Mouse (Mus musculus): ENCODE measurements around the gene Anxa1. TPM values are rescaled to one million over a fixed set of nuclear protein-coding genes. Genes with fewer than 3 reads are reported as not detected.

Anxa1 gene
- polyA plus RNA-seq, 1 experiment from 2014 or later, result 152 TPM

- Histone ChIP-seq H3K27ac (ENCODE audit: low read depth) (0 out of 2 replicates have a peak overlapping the region, but pooled peaks have one; percentile 44), H3K4me1 (ENCODE audit: insufficient read depth) (no peaks in the 10 kb centered on the region; the same call in 1 of the 2 replicates), H3K9me3 (ENCODE audit: low read length) (no peaks in the 10 kb centered on the region), H3K9ac (replicated peaks) (no peak overlapping the region), H3K27me3 (ENCODE audit: insufficient read depth, low read length) (no peaks in the 10 kb centered on the region), H3K36me3 (replicated peaks; ENCODE audit: insufficient read depth, low read length) (no peaks in the 10 kb centered on the region), H3K4me3 (ENCODE audit: low read depth, low read length) (no peak overlapping the region), H3K4me2 (ENCODE audit: low read depth, low read length) (no peak overlapping the region)
- DNase-seq, result no peak
- TF ChIP-seq CTCF (IDR thresholded peaks at IDR 0.05; ENCODE audit: low read depth) (no peak), EP300 (IDR thresholded peaks at IDR 0.05; ENCODE audit: low read depth) (no peak)
- WGBS (ENCODE audit: insufficient replicate concordance), result 39% methylated on average over 9 of the region's 9 CpGs
- peak; percentile 51 for ATAC-seq
Measured at GRCm38 (mm10) chr19:20409541-20410528, 19.1 kb upstream of the Anxa1 start.

GRCm38 (mm10) chr19:20406475-20406874 lies 15.7 kb upstream of the Anxa1 start:
- H3K4me3 ChIP-seq (ENCODE audit: low read depth, low read length), result no peak overlapping the region
- ATAC-seq, result no peak
- H3K9me3 ChIP-seq (ENCODE audit: low read length), result no peaks in the 10 kb centered on the region
- no peaks in the 10 kb centered on the region for H3K36me3 ChIP-seq (replicated peaks; ENCODE audit: insufficient read depth, low read length)
- no peak for DNase-seq
- 63% methylated on average over 3 of the region's 3 CpGs for WGBS (ENCODE audit: insufficient replicate concordance)
- H3K9ac ChIP-seq (replicated peaks), result no peak overlapping the region
- no peak overlapping the region for H3K27ac ChIP-seq (ENCODE audit: low read depth)
- H3K4me1 ChIP-seq (ENCODE audit: insufficient read depth), result no peaks in the 10 kb centered on the region; the same call in 1 of the 2 replicates
- TF ChIP-seq EP300 (IDR thresholded peaks at IDR 0.05; ENCODE audit: low read depth), result no peak
- no peak for TF ChIP-seq CTCF (IDR thresholded peaks at IDR 0.05; ENCODE audit: low read depth)
- H3K27me3 ChIP-seq (ENCODE audit: insufficient read depth, low read length), result no peaks in the 10 kb centered on the region
- no peak overlapping the region for H3K4me2 ChIP-seq (ENCODE audit: low read depth, low read length)

GRCm38 (mm10) chr19:20405015-20405414 lies 14.3 kb upstream of the Anxa1 start:
- no peak for ATAC-seq

GRCm38 (mm10) chr19:20403740-20404139 lies 13.0 kb upstream of the Anxa1 start:
- no peak for TF ChIP-seq CTCF (IDR thresholded peaks at IDR 0.05; ENCODE audit: low read depth)
- TF ChIP-seq EP300 (IDR thresholded peaks at IDR 0.05; ENCODE audit: low read depth), result no peak
- 54% methylated on average over 3 of the region's 3 CpGs for WGBS (ENCODE audit: insufficient replicate concordance)

More at GRCm38 (mm10) chr19:20405015-20405414, 14.3 kb upstream of the Anxa1 start:
- H3K36me3 ChIP-seq (replicated peaks; ENCODE audit: insufficient read depth, low read length), result no peaks in the 10 kb centered on the region
- 89% methylated on average over 4 of the region's 4 CpGs for WGBS (ENCODE audit: insufficient replicate concordance)
- H3K27ac ChIP-seq (ENCODE audit: low read depth), result no peak overlapping the region
- no peak for TF ChIP-seq CTCF (IDR thresholded peaks at IDR 0.05; ENCODE audit: low read depth)
- TF ChIP-seq EP300 (IDR thresholded peaks at IDR 0.05; ENCODE audit: low read depth), result no peak
- H3K9ac ChIP-seq (replicated peaks), result no peak overlapping the region
- no peaks in the 10 kb centered on the region; the same call in 1 of the 2 replicates for H3K4me1 ChIP-seq (ENCODE audit: insufficient read depth)
- no peak overlapping the region for H3K4me3 ChIP-seq (ENCODE audit: low read depth, low read length)
- H3K4me2 ChIP-seq (ENCODE audit: low read depth, low read length), result no peak overlapping the region
- H3K27me3 ChIP-seq (ENCODE audit: insufficient read depth, low read length), result no peaks in the 10 kb centered on the region
- no peaks in the 10 kb centered on the region for H3K9me3 ChIP-seq (ENCODE audit: low read length)
- no peak for DNase-seq

GRCm38 (mm10) chr19:20403219-20403618 lies 12.5 kb upstream of the Anxa1 start:
- ATAC-seq (no peak), DNase-seq (no peak)
- H3K4me1 ChIP-seq (ENCODE audit: insufficient read depth), result no peaks in the 10 kb centered on the region
- TF ChIP-seq EP300 (IDR thresholded peaks at IDR 0.05; ENCODE audit: low read depth), result no peak
- no peak for TF ChIP-seq CTCF (IDR thresholded peaks at IDR 0.05; ENCODE audit: low read depth)
- H3K9ac ChIP-seq (replicated peaks), result no peak overlapping the region
- H3K27me3 ChIP-seq (ENCODE audit: insufficient read depth, low read length), result no peaks in the 10 kb centered on the region
- H3K36me3 ChIP-seq (replicated peaks; ENCODE audit: insufficient read depth, low read length), result no peaks in the 10 kb centered on the region
- no peaks in the 10 kb centered on the region for H3K9me3 ChIP-seq (ENCODE audit: low read length)
- H3K4me2 ChIP-seq (ENCODE audit: low read depth, low read length), result no peak overlapping the region
- no peak overlapping the region for H3K27ac ChIP-seq (ENCODE audit: low read depth)
- H3K4me3 ChIP-seq (ENCODE audit: low read depth, low read length), result no peak overlapping the region
- 84% methylated on average over 1 of the region's 1 CpGs for WGBS (ENCODE audit: insufficient replicate concordance)

More at GRCm38 (mm10) chr19:20403740-20404139, 13.0 kb upstream of the Anxa1 start:
- H3K4me1 ChIP-seq (ENCODE audit: insufficient read depth), result no peaks in the 10 kb centered on the region
- ATAC-seq (no peak), DNase-seq (no peak)
- H3K4me3 ChIP-seq (ENCODE audit: low read depth, low read length), result no peak overlapping the region
- no peak overlapping the region for H3K9ac ChIP-seq (replicated peaks)
- no peak overlapping the region for H3K4me2 ChIP-seq (ENCODE audit: low read depth, low read length)
- H3K9me3 ChIP-seq (ENCODE audit: low read length), result no peaks in the 10 kb centered on the region
- no peaks in the 10 kb centered on the region for H3K27me3 ChIP-seq (ENCODE audit: insufficient read depth, low read length)
- no peak overlapping the region for H3K27ac ChIP-seq (ENCODE audit: low read depth)
- H3K36me3 ChIP-seq (replicated peaks; ENCODE audit: insufficient read depth, low read length), result no peaks in the 10 kb centered on the region

- H3K27ac ChIP-seq (ENCODE audit: low read depth), result no peak overlapping the region
- no peak overlapping the region for H3K4me3 ChIP-seq (ENCODE audit: low read depth, low read length)
- H3K36me3 ChIP-seq (replicated peaks; ENCODE audit: insufficient read depth, low read length), result no peaks in the 10 kb centered on the region
- no peak for ATAC-seq
- no peak overlapping the region for H3K4me2 ChIP-seq (ENCODE audit: low read depth, low read length)
- no peak for DNase-seq
- no peaks in the 10 kb centered on the region for H3K9me3 ChIP-seq (ENCODE audit: low read length)
- H3K4me1 ChIP-seq (ENCODE audit: insufficient read depth), result no peaks in the 10 kb centered on the region
- no peaks in the 10 kb centered on the region for H3K27me3 ChIP-seq (ENCODE audit: insufficient read depth, low read length)
- 71% methylated on average over 5 of the region's 5 CpGs for WGBS (ENCODE audit: insufficient replicate concordance)
- H3K9ac ChIP-seq (replicated peaks), result no peak overlapping the region
- TF ChIP-seq EP300 (IDR thresholded peaks at IDR 0.05; ENCODE audit: low read depth) (no peak), CTCF (IDR thresholded peaks at IDR 0.05; ENCODE audit: low read depth) (no peak)
Measured at GRCm38 (mm10) chr19:20402516-20403200, 11.9 kb upstream of the Anxa1 start.
